Mouse (Mus musculus): ENCODE results near the gene Gm47969. TPM values are rescaled to one million over a fixed set of nuclear protein-coding genes. Genes with fewer than 3 reads are reported as not detected.
A peak's percentile ranks its signal among the peaks of the same experiment; 100 is the strongest.

Gene Gm47969
- polyA plus RNA-seq, 1 experiment from 2014 or later = not detected

- no peak for ATAC-seq (ENCODE audit: low read depth)
- Histone ChIP-seq H3K27ac (replicated peaks; ENCODE audit: low read depth, low read length) (no peak within 1 kb of the TSS), H3K9ac (ENCODE audit: low read depth, low read length) (no peak within 1 kb of the TSS), H3K9me3 (ENCODE audit: control insufficient read depth, low read length) (no peaks in the 10 kb centered on the region), H3K4me2 (ENCODE audit: low read depth, low read length) (no peak within 1 kb of the TSS), H3K36me3 (ENCODE audit: control insufficient read depth, insufficient read depth, low read length) (no peaks in the 10 kb centered on the region), H3K4me3 (ENCODE audit: low read depth, low read length) (no peak within 1 kb of the TSS), H3K4me1 (ENCODE audit: control insufficient read depth, insufficient read depth, low read length) (no peaks in the 10 kb centered on the region), H3K27me3 (replicated peaks; ENCODE audit: control insufficient read depth, insufficient read depth, low read length) (no peaks in the 10 kb centered on the region)
- no peak for DNase-seq (ENCODE audit: low spot score)
- WGBS = 93% methylated on average over 2 of the region's 4 CpGs
Observed at GRCm38 (mm10) chr1:83060643-83061042, 15.9 kb downstream of the Gm47969 start, which contains the start of gene Krtap28-13. Krtap28-13 (plus strand) TSS chr1:83060930.

DNA sequence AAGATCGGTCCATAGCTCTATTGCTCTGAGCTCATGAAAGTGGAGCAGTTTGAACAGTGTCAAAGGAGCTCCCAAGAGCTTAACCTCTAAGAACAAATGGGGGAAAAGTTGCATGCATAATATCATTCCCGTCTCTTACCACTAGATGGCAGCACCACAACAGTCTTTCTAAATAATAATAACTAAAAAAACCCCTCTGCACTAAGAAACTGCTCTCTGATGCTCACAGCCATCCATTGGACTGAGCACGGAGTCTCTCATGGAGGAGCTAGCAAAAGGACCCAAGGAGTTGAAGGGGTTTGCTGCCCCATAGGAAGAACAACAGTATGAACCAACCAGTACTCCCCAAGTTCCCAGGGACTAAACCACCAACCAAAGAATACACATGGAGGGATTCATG lies 20.1 kb downstream of the Gm47969 start:
- 35% methylated on average over 3 of the region's 3 CpGs for WGBS
- Histone ChIP-seq H3K36me3 (ENCODE audit: control insufficient read depth, insufficient read depth, low read length) (no peaks in the 10 kb centered on the region), H3K27ac (replicated peaks; ENCODE audit: low read depth, low read length) (no peak overlapping the region), H3K4me1 (ENCODE audit: control insufficient read depth, insufficient read depth, low read length) (no peaks in the 10 kb centered on the region), H3K4me3 (ENCODE audit: low read depth, low read length) (no peak overlapping the region), H3K4me2 (ENCODE audit: low read depth, low read length) (no peak overlapping the region), H3K9me3 (ENCODE audit: control insufficient read depth, low read length) (no peaks in the 10 kb centered on the region), H3K9ac (ENCODE audit: low read depth, low read length) (no peak overlapping the region), H3K27me3 (replicated peaks; ENCODE audit: control insufficient read depth, insufficient read depth, low read length) (no peaks in the 10 kb centered on the region)
- no peak for ATAC-seq (ENCODE audit: low read depth)
- peak; percentile 49 for DNase-seq (ENCODE audit: low spot score)

DNA sequence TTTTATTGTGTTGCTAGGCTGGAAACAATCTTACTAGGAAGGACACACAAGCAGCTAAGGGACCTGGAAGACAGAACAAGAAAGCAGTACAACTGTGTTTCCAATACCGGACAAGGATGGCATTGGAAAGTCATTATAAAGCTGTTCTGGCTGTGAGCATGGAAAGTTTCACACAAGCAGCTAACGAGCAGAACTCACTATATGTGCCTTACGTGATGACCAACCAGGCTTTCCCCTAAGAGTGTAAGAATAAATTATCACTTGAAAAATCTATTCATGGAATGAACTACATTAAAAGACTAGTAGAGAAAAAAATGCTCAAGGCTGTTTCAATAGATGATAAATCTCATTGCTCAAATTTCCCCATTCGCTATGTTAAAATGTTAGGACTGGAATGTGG lies 21.8 kb downstream of the Gm47969 start:
- H3K4me3 ChIP-seq (ENCODE audit: low read depth, low read length) = no peak overlapping the region
- WGBS = 88% methylated on average over 4 of the region's 4 CpGs
- DNase-seq (ENCODE audit: low spot score) = no peak
- no peaks in the 10 kb centered on the region for H3K4me1 ChIP-seq (ENCODE audit: control insufficient read depth, insufficient read depth, low read length)
- H3K9ac ChIP-seq (ENCODE audit: low read depth, low read length) = no peak overlapping the region
- no peaks in the 10 kb centered on the region for H3K27me3 ChIP-seq (replicated peaks; ENCODE audit: control insufficient read depth, insufficient read depth, low read length)
- H3K36me3 ChIP-seq (ENCODE audit: control insufficient read depth, insufficient read depth, low read length) = no peaks in the 10 kb centered on the region
- H3K9me3 ChIP-seq (ENCODE audit: control insufficient read depth, low read length) = no peaks in the 10 kb centered on the region
- no peak overlapping the region for H3K4me2 ChIP-seq (ENCODE audit: low read depth, low read length)
- H3K27ac ChIP-seq (replicated peaks; ENCODE audit: low read depth, low read length) = no peak overlapping the region
- no peak for ATAC-seq (ENCODE audit: low read depth)

DNA sequence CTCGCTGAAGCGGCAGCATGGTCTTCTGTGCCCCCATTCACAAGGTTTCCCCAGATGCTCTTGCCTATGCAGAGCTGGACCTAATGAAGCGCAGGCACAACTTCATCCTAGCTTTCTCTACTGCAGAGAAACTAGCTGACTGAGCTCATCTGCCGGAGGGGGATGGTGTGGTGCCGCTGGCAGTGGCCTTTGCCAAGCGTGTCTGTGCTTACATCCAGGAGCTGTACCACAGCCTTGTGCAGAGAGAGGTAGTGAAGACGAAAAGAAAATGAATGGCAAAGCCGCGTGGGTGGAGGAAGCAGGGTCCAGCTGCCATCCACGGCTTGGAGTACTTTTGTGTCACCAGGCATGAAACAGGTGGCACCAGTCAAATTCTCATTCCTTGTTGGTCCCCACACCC lies 22.5 kb downstream of the Gm47969 start:
- no peak for DNase-seq (ENCODE audit: low spot score)
- H3K36me3 ChIP-seq (ENCODE audit: control insufficient read depth, insufficient read depth, low read length) = no peaks in the 10 kb centered on the region
- no peak overlapping the region for H3K27ac ChIP-seq (replicated peaks; ENCODE audit: low read depth, low read length)
- H3K4me2 ChIP-seq (ENCODE audit: low read depth, low read length) = no peak overlapping the region
- 85% methylated on average over 10 of the region's 10 CpGs for WGBS
- no peak for ATAC-seq (ENCODE audit: low read depth)
- H3K27me3 ChIP-seq (replicated peaks; ENCODE audit: control insufficient read depth, insufficient read depth, low read length) = no peaks in the 10 kb centered on the region
- no peaks in the 10 kb centered on the region for H3K9me3 ChIP-seq (ENCODE audit: control insufficient read depth, low read length)
- no peaks in the 10 kb centered on the region for H3K4me1 ChIP-seq (ENCODE audit: control insufficient read depth, insufficient read depth, low read length)
- H3K4me3 ChIP-seq (ENCODE audit: low read depth, low read length) = no peak overlapping the region
- no peak overlapping the region for H3K9ac ChIP-seq (ENCODE audit: low read depth, low read length)

DNA sequence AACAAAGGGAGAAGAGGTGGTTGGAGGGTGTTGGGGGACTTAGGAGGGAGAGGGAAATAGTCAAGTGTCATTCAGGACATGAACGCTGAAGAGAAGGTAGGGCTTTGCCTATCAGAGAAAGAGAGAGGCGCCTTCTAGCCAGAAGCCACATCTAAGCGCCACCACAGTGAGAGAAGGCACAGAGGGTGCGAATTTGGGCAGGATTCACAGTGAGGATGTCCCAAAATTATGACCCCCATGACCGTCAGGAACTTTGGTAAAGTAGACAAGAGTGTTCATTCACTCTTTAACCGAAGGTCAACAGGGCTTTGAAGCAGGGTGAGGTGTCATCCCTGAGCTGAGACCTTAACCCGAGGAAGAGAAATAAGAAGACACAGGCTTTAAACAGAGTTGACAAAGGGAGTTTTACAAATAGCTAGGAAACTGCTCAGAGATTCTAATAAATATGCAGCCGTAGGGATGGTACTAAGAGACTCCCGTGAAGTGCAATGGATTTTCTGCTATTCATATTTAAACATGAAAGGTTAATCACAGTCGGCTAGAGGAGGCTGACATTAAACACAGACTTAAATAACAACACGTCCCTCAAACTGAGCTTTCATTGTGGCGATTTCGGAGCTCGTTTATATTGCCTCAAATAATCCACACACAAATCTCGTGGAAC lies 30.9 kb downstream of the Gm47969 start:
- H3K36me3 ChIP-seq (ENCODE audit: control insufficient read depth, insufficient read depth, low read length) = no peaks in the 10 kb centered on the region
- ATAC-seq (ENCODE audit: low read depth) = no peak
- H3K4me1 ChIP-seq (ENCODE audit: control insufficient read depth, insufficient read depth, low read length) = no peaks in the 10 kb centered on the region
- WGBS = 40% methylated on average over 15 of the region's 15 CpGs
- H3K4me3 ChIP-seq (ENCODE audit: low read depth, low read length) = peak overlapping the region; percentile 17; the same call in 1 of the 2 replicates
- no peaks in the 10 kb centered on the region for H3K27me3 ChIP-seq (replicated peaks; ENCODE audit: control insufficient read depth, insufficient read depth, low read length)
- no peaks in the 10 kb centered on the region for H3K9me3 ChIP-seq (ENCODE audit: control insufficient read depth, low read length)
- peak overlapping the region; percentile 39 for H3K4me2 ChIP-seq (ENCODE audit: low read depth, low read length)
- no peak for DNase-seq (ENCODE audit: low spot score)
- H3K27ac ChIP-seq (replicated peaks; ENCODE audit: low read depth, low read length) = no peak overlapping the region
- no peak overlapping the region for H3K9ac ChIP-seq (ENCODE audit: low read depth, low read length)

DNA sequence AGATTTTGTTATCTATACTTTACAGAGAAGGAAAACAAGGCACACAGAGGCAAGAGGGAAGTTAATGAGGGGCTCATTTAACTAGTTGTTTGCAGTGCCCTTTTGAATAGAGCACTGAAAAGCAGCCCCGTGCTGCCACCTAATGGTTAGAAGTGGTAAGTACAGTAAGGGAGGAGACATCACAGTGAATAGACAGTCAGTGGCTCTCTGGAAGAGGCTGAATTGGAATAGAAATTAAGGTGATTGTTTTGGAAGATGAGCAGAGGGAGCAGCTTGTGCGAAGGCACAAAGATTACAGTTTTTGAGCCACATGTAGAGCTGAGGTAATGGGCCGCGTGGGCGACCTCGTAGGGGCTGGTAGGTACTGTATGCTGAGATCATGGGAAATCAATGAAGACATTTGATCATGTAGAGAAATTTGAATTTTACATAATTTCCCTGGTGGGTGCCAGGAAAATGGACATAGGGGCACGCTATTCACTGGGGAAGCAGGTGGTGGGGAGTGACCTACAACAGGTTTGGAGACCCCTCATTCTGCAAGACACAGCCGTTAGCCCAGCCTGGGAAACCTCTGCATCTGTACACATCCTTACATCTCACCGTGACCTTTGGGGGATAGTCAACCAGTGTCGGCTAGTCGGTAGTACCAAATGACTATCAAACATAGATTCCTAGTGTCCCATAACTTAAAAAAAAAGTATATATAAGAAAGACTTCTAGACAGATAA lies 31.6 kb downstream of the Gm47969 start:
- 41% methylated on average over 11 of the region's 11 CpGs for WGBS
- no peaks in the 10 kb centered on the region for H3K4me1 ChIP-seq (ENCODE audit: control insufficient read depth, insufficient read depth, low read length)
- H3K4me3 ChIP-seq (ENCODE audit: low read depth, low read length) = peak overlapping the region; percentile 17; the same call in 1 of the 2 replicates
- H3K27me3 ChIP-seq (replicated peaks; ENCODE audit: control insufficient read depth, insufficient read depth, low read length) = no peaks in the 10 kb centered on the region
- H3K9me3 ChIP-seq (ENCODE audit: control insufficient read depth, low read length) = no peaks in the 10 kb centered on the region
- H3K4me2 ChIP-seq (ENCODE audit: low read depth, low read length) = peak overlapping the region; percentile 39
- peak; percentile 55 for DNase-seq (ENCODE audit: low spot score)
- no peaks in the 10 kb centered on the region for H3K36me3 ChIP-seq (ENCODE audit: control insufficient read depth, insufficient read depth, low read length)
- ATAC-seq (ENCODE audit: low read depth) = peak; percentile 76; the same call in 1 of the 2 replicates
- no peak overlapping the region for H3K27ac ChIP-seq (replicated peaks; ENCODE audit: low read depth, low read length)
- no peak overlapping the region for H3K9ac ChIP-seq (ENCODE audit: low read depth, low read length)

DNA sequence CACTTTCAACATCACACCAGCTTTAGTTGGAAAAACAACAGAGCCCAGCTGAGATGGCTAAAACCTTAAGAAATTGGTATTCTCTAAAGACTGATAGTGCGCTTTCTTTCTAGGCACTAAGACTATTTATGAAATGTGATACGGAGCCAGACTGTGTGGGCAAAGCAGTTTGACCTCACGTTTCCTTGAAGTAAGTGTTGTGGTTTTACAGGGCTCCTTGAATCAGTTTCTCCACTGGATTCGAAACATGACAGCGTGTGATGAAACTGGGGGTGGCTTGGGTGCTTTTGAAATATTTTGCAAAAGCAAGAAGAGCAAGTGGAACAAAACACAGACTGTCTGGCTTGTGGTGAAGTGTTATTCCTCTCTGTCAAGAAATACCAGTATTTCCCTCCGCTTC lies 32.3 kb downstream of the Gm47969 start:
- no peaks in the 10 kb centered on the region for H3K36me3 ChIP-seq (ENCODE audit: control insufficient read depth, insufficient read depth, low read length)
- no peaks in the 10 kb centered on the region for H3K4me1 ChIP-seq (ENCODE audit: control insufficient read depth, insufficient read depth, low read length)
- no peak overlapping the region for H3K4me2 ChIP-seq (ENCODE audit: low read depth, low read length)
- no peak overlapping the region for H3K27ac ChIP-seq (replicated peaks; ENCODE audit: low read depth, low read length)
- no peaks in the 10 kb centered on the region for H3K27me3 ChIP-seq (replicated peaks; ENCODE audit: control insufficient read depth, insufficient read depth, low read length)
- DNase-seq (ENCODE audit: low spot score) (no peak), ATAC-seq (ENCODE audit: low read depth) (no peak)
- H3K9me3 ChIP-seq (ENCODE audit: control insufficient read depth, low read length) = no peaks in the 10 kb centered on the region
- H3K4me3 ChIP-seq (ENCODE audit: low read depth, low read length) = no peak overlapping the region
- H3K9ac ChIP-seq (ENCODE audit: low read depth, low read length) = no peak overlapping the region
- 55% methylated on average over 6 of the region's 6 CpGs for WGBS

GRCm38 (mm10) chr1:83084790-83085189 lies 40.1 kb downstream of the Gm47969 start:
- no peak overlapping the region for H3K4me3 ChIP-seq (ENCODE audit: low read depth, low read length)
- no peaks in the 10 kb centered on the region for H3K36me3 ChIP-seq (ENCODE audit: control insufficient read depth, insufficient read depth, low read length)
- no peaks in the 10 kb centered on the region for H3K27me3 ChIP-seq (replicated peaks; ENCODE audit: control insufficient read depth, insufficient read depth, low read length)
- no peak overlapping the region for H3K4me2 ChIP-seq (ENCODE audit: low read depth, low read length)
- H3K27ac ChIP-seq (replicated peaks; ENCODE audit: low read depth, low read length) = no peak overlapping the region
- H3K4me1 ChIP-seq (ENCODE audit: control insufficient read depth, insufficient read depth, low read length) = no peaks in the 10 kb centered on the region
- no peak for DNase-seq (ENCODE audit: low spot score)
- no peak for ATAC-seq (ENCODE audit: low read depth)
- no peaks in the 10 kb centered on the region for H3K9me3 ChIP-seq (ENCODE audit: control insufficient read depth, low read length)
- no peak overlapping the region for H3K9ac ChIP-seq (ENCODE audit: low read depth, low read length)
- WGBS = 88% methylated on average over 2 of the region's 2 CpGs

GRCm38 (mm10) chr1:83091268-83091667 lies 46.5 kb downstream of the Gm47969 start:
- ATAC-seq (ENCODE audit: low read depth) = no peak
- WGBS = 46% methylated on average over 3 of the region's 3 CpGs
- DNase-seq (ENCODE audit: low spot score) = no peak
- no peak overlapping the region for H3K4me3 ChIP-seq (ENCODE audit: low read depth, low read length)
- no peaks in the 10 kb centered on the region for H3K36me3 ChIP-seq (ENCODE audit: control insufficient read depth, insufficient read depth, low read length)
- H3K9me3 ChIP-seq (ENCODE audit: control insufficient read depth, low read length) = no peaks in the 10 kb centered on the region
- no peak overlapping the region for H3K4me2 ChIP-seq (ENCODE audit: low read depth, low read length)
- H3K27me3 ChIP-seq (replicated peaks; ENCODE audit: control insufficient read depth, insufficient read depth, low read length) = no peaks in the 10 kb centered on the region
- no peaks in the 10 kb centered on the region for H3K4me1 ChIP-seq (ENCODE audit: control insufficient read depth, insufficient read depth, low read length)
- no peak overlapping the region for H3K27ac ChIP-seq (replicated peaks; ENCODE audit: low read depth, low read length)
- H3K9ac ChIP-seq (ENCODE audit: low read depth, low read length) = no peak overlapping the region

Measured in embryonic facial prominence, embryonic 14.5 days (tissue).